Mouse (Mus musculus) stomach, embryonic 15.5 days (tissue): Measurements from ENCODE around the gene Reps1. TPM values are rescaled to one million over a fixed set of nuclear protein-coding genes. Genes with fewer than 3 reads are reported as not detected.

Source experiments
- ATAC-seq: fragments of 200-750 bp; cut with Nextera tagmentation; 2 replicates; pipeline ENCODE4 v1.8.0; 2017; ENCODE audit warnings: low read depth, moderate number of reproducible peaks, moderate TSS enrichment; ENCODE audit not compliant: insufficient read depth, low FRiP score
- H3K27ac ChIP-seq: fragments of 300-500 bp; sonication (generic); 2 replicates; pipeline ENCODE4 v1.5.1; 2015; ENCODE audit warnings: mild to moderate bottlenecking, inconsistent platforms
- H3K27me3 ChIP-seq: fragments of 300-500 bp; sonication (generic); replicated peaks from 2 replicates; pipeline ENCODE4 v1.6.1; 2015; ENCODE audit warnings: inconsistent platforms
- H3K36me3 ChIP-seq: fragments of 300-500 bp; sonication (generic); 2 replicates; pipeline ENCODE4 v1.6.1; 2015; ENCODE audit warnings: inconsistent platforms
- H3K4me1 ChIP-seq: fragments of 300-500 bp; sonication (generic); 2 replicates; pipeline ENCODE4 v1.6.1; 2015; ENCODE audit warnings: inconsistent platforms
- H3K4me2 ChIP-seq: fragments of 300-500 bp; sonication (generic); 2 replicates; pipeline ENCODE4 v1.6.1; 2015; ENCODE audit warnings: mild to moderate bottlenecking, inconsistent platforms
- H3K4me3 ChIP-seq: fragments of 300-500 bp; sonication (generic); replicated peaks from 2 replicates; pipeline ENCODE4 v1.5.1; 2015; ENCODE audit warnings: inconsistent platforms
- H3K9ac ChIP-seq: fragments of 300-500 bp; sonication (generic); 2 replicates; pipeline ENCODE4 v1.6.1; 2015; ENCODE audit warnings: inconsistent platforms
- H3K9me3 ChIP-seq: fragments of 300-500 bp; sonication (generic); 2 replicates; pipeline ENCODE4 v1.6.1; 2016; ENCODE audit warnings: inconsistent platforms
- WGBS: fragments of 180-500 bp; shearing (Covaris S2); methylation state at CpG from one replicate; pipeline ENCODE4 v1.1.7; 2015; 5-methylcytosine and 5-hydroxymethylcytosine counted together
- polyA plus RNA-seq: library from polyadenylated mRNA; unstranded; fragments of >200 nt; fragmentation: Nextera tagmentation; extraction: Ambion mirVana; gene quantifications from 2 replicates; pipeline ENCODE4 v1.2.1, GENCODE M21; 2015

Gene Reps1
- polyA plus RNA-seq, 1 experiment from 2014 or later: 19.6 TPM

GRCm38 (mm10) chr10:18036849-18037248 lies 18.8 kb upstream of the Reps1 start:
- Histone ChIP-seq H3K36me3 (no peaks in the 10 kb centered on the region), H3K4me1 (no peaks in the 10 kb centered on the region), H3K9me3 (no peaks in the 10 kb centered on the region), H3K9ac (no peak overlapping the region), H3K27me3 (no peaks in the 10 kb centered on the region), H3K27ac (no peak overlapping the region), H3K4me2 (no peak overlapping the region), H3K4me3 (no peak overlapping the region)
- 52% methylated on average over 5 of the region's 5 CpGs for WGBS
- no peak for ATAC-seq

- no peak overlapping the region for H3K27ac ChIP-seq
- no peaks in the 10 kb centered on the region for H3K4me1 ChIP-seq
- no peaks in the 10 kb centered on the region for H3K9me3 ChIP-seq
- no peak overlapping the region for H3K4me2 ChIP-seq
- H3K27me3 ChIP-seq: no peaks in the 10 kb centered on the region
- no peak overlapping the region for H3K9ac ChIP-seq
- no peak overlapping the region for H3K4me3 ChIP-seq
- no peak for ATAC-seq
- no peaks in the 10 kb centered on the region for H3K36me3 ChIP-seq
Observed at GRCm38 (mm10) chr10:18046380-18046779, 9.3 kb upstream of the Reps1 start.

GRCm38 (mm10) chr10:18047380-18048146 lies 8.1 kb upstream of the Reps1 start:
- H3K27me3 ChIP-seq: no peaks in the 10 kb centered on the region
- no peak overlapping the region for H3K27ac ChIP-seq
- H3K9me3 ChIP-seq: no peaks in the 10 kb centered on the region
- H3K4me3 ChIP-seq: no peak overlapping the region
- H3K9ac ChIP-seq: no peak overlapping the region
- ATAC-seq: no peak
- WGBS: 47% methylated on average over 10 of the region's 10 CpGs
- no peaks in the 10 kb centered on the region for H3K36me3 ChIP-seq
- H3K4me1 ChIP-seq: no peaks in the 10 kb centered on the region
- no peak overlapping the region for H3K4me2 ChIP-seq

GRCm38 (mm10) chr10:18055009-18055695 lies 509 bp upstream of the Reps1 start:
- Histone ChIP-seq H3K27me3 (no peaks in the 10 kb centered on the region), H3K4me1 (peaks cover 12% of the 10 kb centered on the region), H3K27ac (peak overlapping the region; percentile 92), H3K9ac (peak overlapping the region; percentile 92), H3K9me3 (no peaks in the 10 kb centered on the region), H3K4me2 (peak overlapping the region; percentile 87), H3K36me3 (no peaks in the 10 kb centered on the region), H3K4me3 (peak overlapping the region; percentile 99)
- 2% methylated on average over 50 of the region's 61 CpGs for WGBS
- ATAC-seq: peak; percentile 95

GRCm38 (mm10) chr10:18056391-18056745 lies 707 bp downstream of the Reps1 start:
- Histone ChIP-seq H3K27me3 (no peaks in the 10 kb centered on the region), H3K4me1 (peaks cover 12% of the 10 kb centered on the region), H3K9me3 (no peaks in the 10 kb centered on the region), H3K4me2 (peak overlapping the region; percentile 87), H3K27ac (peak overlapping the region; percentile 92), H3K9ac (peak overlapping the region; percentile 92), H3K4me3 (peak overlapping the region; percentile 99), H3K36me3 (no peaks in the 10 kb centered on the region)
- ATAC-seq: no peak
- WGBS: 0% methylated on average over 8 of the region's 8 CpGs

GRCm38 (mm10) chr10:18058681-18059338 lies 3.1 kb downstream of the Reps1 start:
- Histone ChIP-seq H3K27ac (no peak overlapping the region), H3K4me1 (peaks cover 12% of the 10 kb centered on the region), H3K36me3 (no peaks in the 10 kb centered on the region), H3K27me3 (no peaks in the 10 kb centered on the region), H3K9me3 (no peaks in the 10 kb centered on the region), H3K9ac (no peak overlapping the region), H3K4me3 (no peak overlapping the region), H3K4me2 (no peak overlapping the region)
- WGBS: 87% methylated on average over 9 of the region's 9 CpGs
- ATAC-seq: no peak

- no peak overlapping the region for H3K4me2 ChIP-seq
- H3K27ac ChIP-seq: no peak overlapping the region
- no peak overlapping the region for H3K9ac ChIP-seq
- no peak overlapping the region for H3K4me3 ChIP-seq
- no peak for ATAC-seq
- H3K27me3 ChIP-seq: no peaks in the 10 kb centered on the region
- no peaks in the 10 kb centered on the region for H3K36me3 ChIP-seq
- H3K9me3 ChIP-seq: no peaks in the 10 kb centered on the region
- peaks cover 12% of the 10 kb centered on the region for H3K4me1 ChIP-seq
- WGBS: 77% methylated on average over 13 of the region's 13 CpGs
Observed at GRCm38 (mm10) chr10:18059807-18060206, 4.1 kb downstream of the Reps1 start.

- peaks cover 12% of the 10 kb centered on the region for H3K4me1 ChIP-seq
- no peaks in the 10 kb centered on the region for H3K9me3 ChIP-seq
- no peak overlapping the region for H3K4me2 ChIP-seq
- no peak overlapping the region for H3K9ac ChIP-seq
- H3K4me3 ChIP-seq: no peak overlapping the region
- no peak overlapping the region for H3K27ac ChIP-seq
- H3K27me3 ChIP-seq: no peaks in the 10 kb centered on the region
- H3K36me3 ChIP-seq: no peaks in the 10 kb centered on the region
- 57% methylated on average over 2 of the region's 2 CpGs for WGBS
- ATAC-seq: no peak
Observed at GRCm38 (mm10) chr10:18060778-18061177, 5.1 kb downstream of the Reps1 start.

GRCm38 (mm10) chr10:18061533-18061932 lies 5.9 kb downstream of the Reps1 start:
- Histone ChIP-seq H3K4me1 (peaks cover 12% of the 10 kb centered on the region), H3K9me3 (no peaks in the 10 kb centered on the region), H3K4me2 (no peak overlapping the region), H3K9ac (no peak overlapping the region), H3K27ac (no peak overlapping the region), H3K36me3 (no peaks in the 10 kb centered on the region), H3K4me3 (no peak overlapping the region), H3K27me3 (no peaks in the 10 kb centered on the region)
- whole genome bisulfite sequencing: 88% methylated on average over 4 of the region's 4 CpGs
- ATAC-seq: no peak

GRCm38 (mm10) chr10:18064606-18065228 lies 9.1 kb downstream of the Reps1 start:
- no peaks in the 10 kb centered on the region for H3K9me3 ChIP-seq
- no peaks in the 10 kb centered on the region for H3K27me3 ChIP-seq
- peaks cover 10% of the 10 kb centered on the region for H3K4me1 ChIP-seq
- no peak for ATAC-seq
- H3K9ac ChIP-seq: no peak overlapping the region
- H3K4me3 ChIP-seq: no peak overlapping the region
- 87% methylated on average over 7 of the region's 7 CpGs for WGBS
- H3K4me2 ChIP-seq: no peak overlapping the region
- no peak overlapping the region for H3K27ac ChIP-seq
- no peaks in the 10 kb centered on the region for H3K36me3 ChIP-seq

GRCm38 (mm10) chr10:18066031-18066439 lies 10.4 kb downstream of the Reps1 start:
- no peak overlapping the region for H3K27ac ChIP-seq
- no peaks in the 10 kb centered on the region for H3K9me3 ChIP-seq
- ATAC-seq: no peak
- H3K9ac ChIP-seq: no peak overlapping the region
- no peak overlapping the region for H3K4me2 ChIP-seq
- no peaks in the 10 kb centered on the region for H3K27me3 ChIP-seq
- H3K4me1 ChIP-seq: peaks cover 11% of the 10 kb centered on the region
- WGBS: 73% methylated on average over 10 of the region's 10 CpGs
- H3K4me3 ChIP-seq: no peak overlapping the region
- no peaks in the 10 kb centered on the region for H3K36me3 ChIP-seq
